Mouse (Mus musculus): Measurements from ENCODE around the gene Mphosph10.

Mphosph10 gene

GRCm38 (mm10) chr7:64392122-64392818, at the start of gene Mphosph10, which contains the start of gene Mcee:
Mphosph10 (minus strand) TSS chr7:64392268.
Mcee (plus strand) TSS chr7:64392607.
- peak; percentile 82 to 92 for DNase-seq (ENCODE audit: low spot score in 2 of 2)

- DNase-seq (ENCODE audit: low spot score in 2 of 2): no peak
Measured at GRCm38 (mm10) chr7:64440519-64440918, 48.5 kb upstream of the Mphosph10 start.

- no peak for DNase-seq (ENCODE audit: low spot score in 2 of 2)
Measured at GRCm38 (mm10) chr7:64439595-64440518, 47.8 kb upstream of the Mphosph10 start.

- no peak for DNase-seq (ENCODE audit: low spot score in 2 of 2)
Measured at GRCm38 (mm10) chr7:64424861-64425260, 32.8 kb upstream of the Mphosph10 start.

- DNase-seq (ENCODE audit: low spot score in 2 of 2): no peak
Measured at GRCm38 (mm10) chr7:64403989-64404388, 11.9 kb upstream of the Mphosph10 start.

GRCm38 (mm10) chr7:64402452-64402851, 10.4 kb upstream of the Mphosph10 start:
- no peak for DNase-seq (ENCODE audit: low spot score in 2 of 2)

- DNase-seq (ENCODE audit: low spot score in 2 of 2): no peak
Measured at GRCm38 (mm10) chr7:64400725-64401124, 8.7 kb upstream of the Mphosph10 start.

- no peak for DNase-seq (ENCODE audit: low spot score in 2 of 2)
Measured at GRCm38 (mm10) chr7:64392819-64393151, 717 bp upstream of the Mphosph10 start.

- DNase-seq (ENCODE audit: low spot score in 2 of 2): no peak
Measured at GRCm38 (mm10) chr7:64391479-64391878, 589 bp downstream of the Mphosph10 start.

GRCm38 (mm10) chr7:64373830-64374562, 18.1 kb downstream of the Mphosph10 start, which contains the start of gene Fan1:
Fan1 (minus strand) TSS chr7:64374095.
- peak; percentile 80 to 85 for DNase-seq (ENCODE audit: low spot score in 2 of 2)

- no peak for DNase-seq (ENCODE audit: low spot score in 2 of 2)
Measured at GRCm38 (mm10) chr7:64373147-64373829, 18.8 kb downstream of the Mphosph10 start.

- no peak for DNase-seq (ENCODE audit: low spot score in 2 of 2)
Measured at GRCm38 (mm10) chr7:64371940-64372878, 19.9 kb downstream of the Mphosph10 start.

GRCm38 (mm10) chr7:64369841-64370240, 22.2 kb downstream of the Mphosph10 start:
- no peak for DNase-seq (ENCODE audit: low spot score in 2 of 2)

GRCm38 (mm10) chr7:64365863-64366262, 26.2 kb downstream of the Mphosph10 start:
- no peak for DNase-seq (ENCODE audit: low spot score in 2 of 2)

- DNase-seq (ENCODE audit: low spot score in 2 of 2): no peak
Measured at GRCm38 (mm10) chr7:64360586-64360945, 31.5 kb downstream of the Mphosph10 start.

- no peak for DNase-seq (ENCODE audit: low spot score in 2 of 2)
Measured at GRCm38 (mm10) chr7:64359943-64360585, 32.0 kb downstream of the Mphosph10 start.

- no peak for DNase-seq (ENCODE audit: low spot score in 2 of 2)
Measured at GRCm38 (mm10) chr7:64358666-64359065, 33.4 kb downstream of the Mphosph10 start.

- no peak for DNase-seq (ENCODE audit: low spot score in 2 of 2)
Measured at GRCm38 (mm10) chr7:64357405-64357804, 34.7 kb downstream of the Mphosph10 start.

GRCm38 (mm10) chr7:64356661-64357060, 35.4 kb downstream of the Mphosph10 start:
- no peak for DNase-seq (ENCODE audit: low spot score in 2 of 2)

- no peak for DNase-seq (ENCODE audit: low spot score in 2 of 2)
Measured at GRCm38 (mm10) chr7:64354206-64354605, 37.9 kb downstream of the Mphosph10 start.

All from frontal cortex, postnatal 25 days (tissue).